Mouse (Mus musculus): Measurements from ENCODE around the gene Erv3. TPM values are rescaled to one million over a fixed set of nuclear protein-coding genes. Genes with fewer than 3 reads are reported as not detected.

Erv3 gene
- polyA plus RNA-seq, 1 experiment: not detected

DNA sequence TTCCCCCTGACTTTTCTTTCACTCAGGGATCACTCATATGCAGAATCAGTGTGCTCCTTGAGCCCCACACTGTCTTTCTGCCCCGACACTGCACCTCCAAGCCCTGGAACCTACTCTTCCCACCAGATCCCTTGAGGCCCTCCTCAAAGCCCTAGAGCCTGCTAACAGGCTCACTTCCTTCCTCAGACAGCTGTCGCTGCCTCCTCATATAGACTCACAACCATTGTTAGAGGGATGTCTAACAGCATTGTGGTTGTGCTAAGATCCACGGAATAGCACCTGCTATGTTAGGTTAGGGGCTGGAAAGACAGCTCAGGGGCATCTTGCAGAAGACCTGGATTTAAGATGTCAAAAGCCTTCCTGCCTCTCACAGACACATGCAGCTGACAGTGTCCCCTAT, 37.1 kb downstream of the Erv3 start:
- H3K27ac ChIP-seq (replicated peaks; ENCODE audit: low read depth, low read length): no peak overlapping the region

DNA sequence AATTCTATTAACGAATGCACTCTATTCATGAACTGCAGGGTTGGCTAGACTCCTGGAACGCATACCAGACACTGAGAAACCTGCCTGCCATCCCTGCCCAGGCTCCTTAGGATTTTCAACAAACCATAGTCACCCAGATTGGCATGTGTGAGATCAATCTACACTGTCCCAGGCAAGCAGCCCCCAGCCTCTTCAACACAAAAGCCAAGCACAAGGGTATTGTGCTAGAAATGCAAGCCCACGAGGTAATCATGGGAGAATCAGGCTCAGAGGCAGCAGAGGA, 37.9 kb downstream of the Erv3 start:
- Histone ChIP-seq H3K4me3 (ENCODE audit: insufficient read depth, low read depth, low read length) (no peak overlapping the region), H3K27ac (replicated peaks; ENCODE audit: low read depth, low read length) (no peak overlapping the region), H3K4me1 (ENCODE audit: control insufficient read depth, insufficient read depth, insufficient read length, low read length) (no peaks in the 10 kb centered on the region)

More for the DNA sequence above, 37.1 kb downstream of the Erv3 start:
- H3K4me1 ChIP-seq (ENCODE audit: control insufficient read depth, insufficient read depth, insufficient read length, low read length): no peaks in the 10 kb centered on the region
- no peak overlapping the region for H3K4me3 ChIP-seq (ENCODE audit: insufficient read depth, low read depth, low read length)

- Histone ChIP-seq H3K27ac (replicated peaks; ENCODE audit: low read depth, low read length) (no peak overlapping the region), H3K4me1 (ENCODE audit: control insufficient read depth, insufficient read depth, insufficient read length, low read length) (no peaks in the 10 kb centered on the region), H3K4me3 (ENCODE audit: insufficient read depth, low read depth, low read length) (no peak overlapping the region)
These were observed 38.4 kb downstream of the Erv3 start for GRCm38 (mm10) chr2:131820932-131821707.

GRCm38 (mm10) chr2:131820088-131820675, 39.4 kb downstream of the Erv3 start:
- no peaks in the 10 kb centered on the region for H3K4me1 ChIP-seq (ENCODE audit: control insufficient read depth, insufficient read depth, insufficient read length, low read length)
- H3K27ac ChIP-seq (replicated peaks; ENCODE audit: low read depth, low read length): no peak overlapping the region
- no peak overlapping the region for H3K4me3 ChIP-seq (ENCODE audit: insufficient read depth, low read depth, low read length)

DNA sequence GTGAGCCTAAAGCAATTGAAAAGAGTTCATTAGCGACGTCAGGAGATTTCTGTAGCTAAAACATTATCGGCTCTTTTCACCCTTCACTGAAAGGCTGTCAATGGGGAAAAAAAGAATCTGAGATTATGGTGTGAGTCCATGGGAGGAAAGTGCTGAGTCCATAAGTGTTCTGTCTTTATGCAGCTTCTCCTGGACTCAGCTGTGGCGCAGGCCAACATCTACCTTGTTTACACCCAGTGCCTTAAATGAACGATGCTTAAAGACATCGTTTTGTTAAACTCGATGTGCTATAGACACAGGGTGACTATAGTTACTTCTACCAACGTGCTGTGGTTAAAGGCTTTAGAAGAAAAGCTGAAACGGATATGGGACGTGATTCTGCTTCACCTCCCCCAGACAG, 45.2 kb downstream of the Erv3 start:
- Histone ChIP-seq H3K27ac (replicated peaks; ENCODE audit: low read depth, low read length) (no peak overlapping the region), H3K4me1 (ENCODE audit: control insufficient read depth, insufficient read depth, insufficient read length, low read length) (no peaks in the 10 kb centered on the region), H3K4me3 (ENCODE audit: insufficient read depth, low read depth, low read length) (no peak overlapping the region)

GRCm38 (mm10) chr2:131813437-131813836, 46.1 kb downstream of the Erv3 start:
- Histone ChIP-seq H3K4me1 (ENCODE audit: control insufficient read depth, insufficient read depth, insufficient read length, low read length) (no peaks in the 10 kb centered on the region), H3K4me3 (ENCODE audit: insufficient read depth, low read depth, low read length) (no peak overlapping the region), H3K27ac (replicated peaks; ENCODE audit: low read depth, low read length) (no peak overlapping the region)

DNA sequence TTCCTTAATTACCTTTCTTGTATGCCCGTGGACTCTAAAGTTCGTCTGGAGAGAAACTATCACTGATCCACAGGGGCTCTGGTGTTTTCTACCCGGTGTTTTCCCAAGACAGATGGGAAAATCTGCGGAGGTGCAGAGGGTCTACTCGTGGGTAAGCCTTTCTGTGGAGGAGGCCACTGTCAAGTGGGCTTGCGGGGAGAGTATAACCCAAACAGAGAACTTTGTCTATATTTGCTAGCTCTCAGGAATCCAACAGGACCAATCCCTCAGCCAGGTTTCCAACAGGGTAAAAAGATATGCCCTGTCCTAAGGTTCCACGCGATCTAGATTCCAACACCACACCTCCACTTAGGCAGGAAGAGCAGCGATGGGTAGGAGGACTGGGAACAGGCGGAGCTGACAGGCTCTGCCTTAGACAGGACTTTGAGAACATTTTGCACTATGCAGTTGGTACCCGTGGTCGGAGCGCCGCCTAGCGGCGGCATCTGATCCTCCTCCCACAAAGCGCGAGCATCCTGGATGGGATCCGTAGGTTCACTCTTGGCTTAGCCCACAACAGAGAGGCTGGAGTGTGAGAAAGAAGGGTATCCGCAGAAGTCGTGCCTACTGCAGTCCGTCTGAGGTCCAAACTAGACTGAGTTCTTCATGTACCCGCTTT, 46.9 kb downstream of the Erv3 start:
- Histone ChIP-seq H3K4me1 (ENCODE audit: control insufficient read depth, insufficient read depth, insufficient read length, low read length) (no peaks in the 10 kb centered on the region), H3K4me3 (ENCODE audit: insufficient read depth, low read depth, low read length) (no peak overlapping the region), H3K27ac (replicated peaks; ENCODE audit: low read depth, low read length) (no peak overlapping the region)

GRCm38 (mm10) chr2:131811607-131812006, 47.9 kb downstream of the Erv3 start:
- Histone ChIP-seq H3K4me3 (ENCODE audit: insufficient read depth, low read depth, low read length) (no peak overlapping the region), H3K27ac (replicated peaks; ENCODE audit: low read depth, low read length) (no peak overlapping the region), H3K4me1 (ENCODE audit: control insufficient read depth, insufficient read depth, insufficient read length, low read length) (no peaks in the 10 kb centered on the region)

DNA sequence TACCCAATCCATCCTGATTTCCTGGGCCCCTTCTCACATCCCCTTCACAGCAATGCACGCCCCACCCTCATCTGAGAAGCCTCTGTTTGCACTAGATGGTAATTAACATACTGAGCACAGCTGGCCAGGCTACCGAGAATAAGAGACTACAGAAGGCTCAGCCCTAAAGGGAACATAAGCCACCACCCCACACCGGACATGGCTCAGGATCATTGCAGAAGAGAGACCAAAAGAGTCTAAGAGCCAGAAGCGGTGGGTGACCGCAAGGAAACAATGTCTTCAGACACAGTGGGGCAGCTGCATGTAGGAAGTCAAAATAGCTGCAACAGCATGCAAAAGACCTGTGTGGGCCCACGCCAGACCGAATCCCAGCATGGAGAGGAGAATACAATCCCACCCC, 50.7 kb downstream of the Erv3 start:
- Histone ChIP-seq H3K4me3 (ENCODE audit: insufficient read depth, low read depth, low read length) (no peak overlapping the region), H3K27ac (replicated peaks; ENCODE audit: low read depth, low read length) (no peak overlapping the region), H3K4me1 (ENCODE audit: control insufficient read depth, insufficient read depth, insufficient read length, low read length) (no peaks in the 10 kb centered on the region)

DNA sequence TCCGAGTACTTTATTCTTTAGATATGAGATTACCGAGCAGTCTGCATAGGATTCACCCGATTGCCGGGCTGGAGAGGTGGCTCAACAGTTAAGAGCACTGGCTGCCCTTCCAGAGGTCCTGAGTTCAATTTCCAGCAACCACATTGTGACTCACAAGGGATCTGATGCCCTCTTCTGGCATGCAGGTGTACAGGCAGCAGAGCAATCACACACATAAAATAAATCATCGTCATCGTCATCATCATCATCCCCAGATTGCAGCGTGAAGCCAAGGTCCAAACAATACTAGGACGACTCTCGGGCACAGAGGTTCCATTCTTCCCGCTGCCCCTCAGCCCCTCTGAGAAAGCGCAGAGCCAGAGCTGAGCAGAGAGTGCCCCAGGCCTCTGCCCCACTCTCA, 51.9 kb downstream of the Erv3 start:
- H3K4me3 ChIP-seq (ENCODE audit: insufficient read depth, low read depth, low read length): no peak overlapping the region
- no peak overlapping the region for H3K27ac ChIP-seq (replicated peaks; ENCODE audit: low read depth, low read length)
- peaks cover 3% of the 10 kb centered on the region; the same call in 1 of the 2 replicates for H3K4me1 ChIP-seq (ENCODE audit: control insufficient read depth, insufficient read depth, insufficient read length, low read length)

GRCm38 (mm10) chr2:131806863-131807262, 52.7 kb downstream of the Erv3 start:
- Histone ChIP-seq H3K4me1 (ENCODE audit: control insufficient read depth, insufficient read depth, insufficient read length, low read length) (peaks cover 3% of the 10 kb centered on the region; the same call in 1 of the 2 replicates), H3K27ac (replicated peaks; ENCODE audit: low read depth, low read length) (no peak overlapping the region), H3K4me3 (ENCODE audit: insufficient read depth, low read depth, low read length) (no peak overlapping the region)

DNA sequence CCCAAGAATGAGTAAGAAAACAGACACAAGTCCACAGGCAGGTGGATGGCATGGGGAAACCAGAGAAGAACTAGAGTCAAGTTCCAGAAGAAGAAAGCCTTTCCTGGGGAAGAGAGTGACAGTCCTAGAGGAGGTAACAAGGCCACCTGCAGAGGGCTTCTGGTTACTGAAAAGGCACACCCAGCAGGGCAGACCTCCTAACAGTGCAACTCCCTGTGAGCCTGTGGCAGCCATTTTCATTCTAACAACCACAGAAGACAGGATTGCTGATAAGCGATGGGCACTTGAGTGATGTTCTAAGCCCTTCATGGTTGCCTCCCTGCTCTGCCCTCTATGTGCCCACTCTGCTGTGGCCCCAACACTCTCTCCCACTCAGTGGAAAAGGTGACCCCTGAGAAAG, 54.2 kb downstream of the Erv3 start:
- no peak overlapping the region for H3K4me3 ChIP-seq (ENCODE audit: insufficient read depth, low read depth, low read length)
- peaks cover 7% of the 10 kb centered on the region for H3K4me1 ChIP-seq (ENCODE audit: control insufficient read depth, insufficient read depth, insufficient read length, low read length)
- no peak overlapping the region for H3K27ac ChIP-seq (replicated peaks; ENCODE audit: low read depth, low read length)

GRCm38 (mm10) chr2:131803801-131804200, 55.7 kb downstream of the Erv3 start:
- H3K27ac ChIP-seq (replicated peaks; ENCODE audit: low read depth, low read length): peak overlapping the region; percentile 75

More at GRCm38 (mm10) chr2:131803801-131804200, 55.7 kb downstream of the Erv3 start:
- Histone ChIP-seq H3K4me3 (ENCODE audit: insufficient read depth, low read depth, low read length) (no peak overlapping the region), H3K4me1 (ENCODE audit: control insufficient read depth, insufficient read depth, insufficient read length, low read length) (peaks cover 15% of the 10 kb centered on the region)
